23 mouse cellular contexts compared by ENCODE assay signal in genomic region chr16:43646943-43647342, GRCm38 (mm10). TPM values are rescaled to one million over a fixed set of nuclear protein-coding genes. Genes with fewer than 3 reads are reported as not detected.
DNase-seq lines count a peak whose midpoint lies in the region; TF ChIP-seq lines count a peak whose summit lies in the region.
"Had no signal": no experiment of that assay in that cellular context is flagged by ENCODE, and none has a peak within 500 bp of the region (broad histone marks: within the 10 kb centered on the region; RNA-seq: fewer than 3 reads in every experiment).

No protein-coding gene starts in this region.

- peaks cover 19 to 27% of the 10 kb centered on the region in 2 experiments for H3K4me1 ChIP-seq in MEL (ENCODE audit: control insufficient read depth in 1 of 2, insufficient read depth in 2 of 2, low read length in 2 of 2)
- H3K4me1 ChIP-seq: embryonic facial prominence, embryonic 10.5 days; embryonic facial prominence, embryonic 12.5 days; forebrain, embryonic 13.5 days; forebrain, embryonic 15.5 days had no signal

- peaks cover 0 to 32% of the 10 kb centered on the region in 2 experiments; a peak in 2 of 4 replicates for H3K36me3 ChIP-seq in MEL (ENCODE audit: control insufficient read depth in 1 of 2, insufficient read depth in 2 of 2, low read length in 2 of 2)
- H3K36me3 ChIP-seq: embryonic facial prominence, embryonic 10.5 days; embryonic facial prominence, embryonic 12.5 days; G1E had no signal

- no peak for TF ChIP-seq POLR2A in MEL (IDR thresholded peaks at IDR 0.05; ENCODE audit: control insufficient read depth in 1 of 2, insufficient read depth in 1 of 2, low read depth in 1 of 2, low read length in 2 of 2, poor library complexity in 1 of 2)

- no peak for DNase-seq in MEL (ENCODE audit: low read depth, low spot score)
- peak; percentile 43 for DNase-seq in induced T-regulatory cell, adult 2 months (ENCODE audit: low read depth)
- no peak for DNase-seq in gastrocnemius, postnatal 25 days
- no peak for DNase-seq in spleen, postnatal 14 days (ENCODE audit: low spot score in 2 of 2)
- DNase-seq in heart, adult 18-20 months, result no peak
- DNase-seq: adrenal gland, adult 8-10 months; adrenal gland, postnatal 14 days; adrenal gland, postnatal 36 days; cerebellum, adult 11-12 months; cerebellum, adult 2 months; cerebellum, adult 9-10 months; cerebellum, postnatal 10 days; cerebellum, postnatal 25 days; forebrain, postnatal 0 days had no signal

- no peak overlapping the region for H3K9ac ChIP-seq in MEL (ENCODE audit: control insufficient read depth, low read depth, low read length, poor library complexity, severe bottlenecking)
- H3K9ac ChIP-seq: embryonic facial prominence, embryonic 12.5 days; forebrain, embryonic 13.5 days; forebrain, embryonic 15.5 days; forebrain, postnatal 0 days had no signal

- H3K79me2 ChIP-seq in MEL (ENCODE audit: control insufficient read depth, insufficient read depth, low read length, poor library complexity), result no peaks in the 10 kb centered on the region

- H3K27ac ChIP-seq in MEL (ENCODE audit: control insufficient read depth, low read depth, low read length), result no peak overlapping the region; the same call in 1 of the 2 replicates
- H3K27ac ChIP-seq: embryonic facial prominence, embryonic 10.5 days; embryonic facial prominence, embryonic 12.5 days; forebrain, embryonic 13.5 days; forebrain, embryonic 15.5 days had no signal

- TF ChIP-seq RAD21 in MEL (IDR thresholded peaks at IDR 0.05; ENCODE audit: low read depth, low read length), result no peak

- no peak overlapping the region for H3K4me3 ChIP-seq in MEL (ENCODE audit: control insufficient read depth in 1 of 2, insufficient read depth in 1 of 2, low read depth in 2 of 2, low read length in 2 of 2)
- H3K4me3 ChIP-seq: embryonic facial prominence, embryonic 10.5 days; embryonic facial prominence, embryonic 12.5 days; forebrain, embryonic 13.5 days; forebrain, embryonic 15.5 days had no signal

- H3K9me3 ChIP-seq in MEL (replicated peaks; ENCODE audit: insufficient read depth, low read length), result no peaks in the 10 kb centered on the region
- H3K9me3 ChIP-seq: embryonic facial prominence, embryonic 10.5 days; embryonic facial prominence, embryonic 12.5 days; forebrain, embryonic 13.5 days; forebrain, embryonic 15.5 days; G1E had no signal

- TF ChIP-seq EP300 in MEL (IDR thresholded peaks at IDR 0.05; ENCODE audit: low read depth in 1 of 2, low read length in 2 of 2), result no peak

- H3K27me3 ChIP-seq in MEL (ENCODE audit: control insufficient read depth in 1 of 2, insufficient read depth in 2 of 2, low read length in 2 of 2), result no peaks in the 10 kb centered on the region
- H3K27me3 ChIP-seq: CH12.LX; embryonic facial prominence, embryonic 12.5 days; forebrain, embryonic 13.5 days; forebrain, embryonic 15.5 days had no signal

- no peak for TF ChIP-seq CTCF in MEL (IDR thresholded peaks at IDR 0.05 in 2 of 3, conservative IDR thresholded peaks at IDR 0.05 in 1 of 3; ENCODE audit: control insufficient read depth in 1 of 3, insufficient read depth in 1 of 3, low read depth in 2 of 3, low read length in 3 of 3, poor library complexity in 1 of 3, severe bottlenecking in 1 of 3)

TF ChIP-seq in MEL, 35 proteins besides CTCF, POLR2A, EP300 and RAD21:
- TF ChIP-seq MAX (IDR thresholded peaks at IDR 0.05; ENCODE audit: low read length) (0 out of 2 replicates have a peak, but pooled peaks have one; percentile 8), CHD2 (IDR thresholded peaks at IDR 0.05; ENCODE audit: low read length) (no peak), POLR2AphosphoS5 (IDR thresholded peaks at IDR 0.05; ENCODE audit: borderline replicate concordance, low read depth, low read length) (no peak), UBTF (IDR thresholded peaks at IDR 0.05; ENCODE audit: borderline replicate concordance, insufficient read depth, low read depth, low read length) (no peak)

RNA-seq across cellular contexts. Expression of gene Tigit, which starts 17.0 kb away (rescaled TPM):
- 0.39 and 0.85 TPM in 2 replicates for total RNA-seq in MEL (2012; rRNA removed)
- 1 to 10 TPM in 1 of 2 experiments, not detected in 1; 7.5 TPM for polyA plus RNA-seq in MEL (2012; ENCODE audit: insufficient read depth in 1 of 2, insufficient read length in 2 of 2, low read depth in 1 of 2, low replicate concordance in 2 of 2, missing spikeins in 1 of 2)
- total RNA-seq in gastrocnemius, postnatal 25 days (2021), result not detected
- total RNA-seq in heart, adult 18-20 months (2021), result not detected
- total RNA-seq: adrenal gland, postnatal 14 days; adrenal gland, postnatal 36 days; forebrain, postnatal 0 days; G1E had no signal
- polyA plus RNA-seq: cerebellum, adult 2 months; cortical plate, adult 2 months; embryonic facial prominence, embryonic 10.5 days; embryonic facial prominence, embryonic 12.5 days; embryonic facial prominence, embryonic 14.5 days; forebrain, embryonic 11.5 days; forebrain, embryonic 13.5 days; forebrain, embryonic 15.5 days; G1E had no signal
